Mouse (Mus musculus): ENCODE results near the gene Cryab.

Cryab gene

GRCm38 (mm10) chr9:50742744-50743143, 8.4 kb upstream of the Cryab start:
- in situ Hi-C loops (cut with MboI) = no loop called here

DNA sequence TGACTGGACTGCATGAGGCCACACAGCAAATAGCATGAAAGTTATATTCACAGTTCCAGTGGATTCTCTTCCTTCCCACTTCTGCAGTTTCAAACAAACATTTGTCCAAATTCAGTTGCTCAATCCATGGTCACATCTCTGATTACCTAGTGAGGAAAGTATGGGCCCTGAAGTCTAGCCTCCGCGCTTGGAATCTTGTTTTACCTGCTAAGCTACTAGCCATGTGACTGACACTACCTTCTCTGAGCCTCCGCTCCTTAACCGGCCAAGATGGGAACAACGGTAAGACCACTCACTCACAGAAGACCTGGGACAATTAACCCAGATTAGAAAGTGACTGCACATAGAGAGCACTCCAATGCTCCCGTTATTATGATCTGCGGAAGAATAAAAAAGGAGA, 5.3 kb upstream of the Cryab start:
- in situ Hi-C loops (cut with MboI) = no loop called here

DNA sequence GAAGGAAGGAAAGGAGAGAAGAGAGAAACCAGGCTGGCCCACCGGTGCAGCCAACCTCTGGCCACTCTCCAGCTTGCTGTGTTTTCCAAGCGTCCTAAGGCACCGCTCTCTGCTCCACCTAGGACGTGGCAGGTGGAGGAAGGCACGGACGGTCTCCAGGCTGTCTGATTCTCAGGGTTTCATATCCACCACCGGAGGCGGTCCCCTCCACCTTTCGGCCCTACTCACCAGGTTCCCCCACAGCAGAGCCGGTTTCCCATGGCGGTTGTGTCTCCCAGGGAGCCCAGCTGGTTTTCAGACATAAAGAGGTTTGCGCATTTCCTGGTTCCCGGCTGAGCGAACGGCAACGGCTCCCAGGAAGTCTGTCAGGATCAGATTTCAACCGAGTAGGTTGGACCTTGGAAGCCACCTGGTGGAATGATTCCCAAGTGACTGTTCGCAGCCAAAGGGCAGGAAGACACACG, 4.9 kb upstream of the Cryab start, which contains the start of gene 2310030G06Rik:
Gene 2310030G06Rik (minus strand): TSS at position 323 of the 464 bp plus-strand sequence.
- in situ Hi-C loops (cut with MboI) = no loop called here

- in situ Hi-C loops (cut with MboI) = no loop called here
These were observed 419 bp upstream of the Cryab start for GRCm38 (mm10) chr9:50750706-50751105.

- in situ Hi-C loops (cut with MboI) = no loop called here
These were observed 1.0 kb downstream of the Cryab start, which contains the start of gene Hspb2 for GRCm38 (mm10) chr9:50752054-50752602. Hspb2 (minus strand) TSS chr9:50752354.

DNA sequence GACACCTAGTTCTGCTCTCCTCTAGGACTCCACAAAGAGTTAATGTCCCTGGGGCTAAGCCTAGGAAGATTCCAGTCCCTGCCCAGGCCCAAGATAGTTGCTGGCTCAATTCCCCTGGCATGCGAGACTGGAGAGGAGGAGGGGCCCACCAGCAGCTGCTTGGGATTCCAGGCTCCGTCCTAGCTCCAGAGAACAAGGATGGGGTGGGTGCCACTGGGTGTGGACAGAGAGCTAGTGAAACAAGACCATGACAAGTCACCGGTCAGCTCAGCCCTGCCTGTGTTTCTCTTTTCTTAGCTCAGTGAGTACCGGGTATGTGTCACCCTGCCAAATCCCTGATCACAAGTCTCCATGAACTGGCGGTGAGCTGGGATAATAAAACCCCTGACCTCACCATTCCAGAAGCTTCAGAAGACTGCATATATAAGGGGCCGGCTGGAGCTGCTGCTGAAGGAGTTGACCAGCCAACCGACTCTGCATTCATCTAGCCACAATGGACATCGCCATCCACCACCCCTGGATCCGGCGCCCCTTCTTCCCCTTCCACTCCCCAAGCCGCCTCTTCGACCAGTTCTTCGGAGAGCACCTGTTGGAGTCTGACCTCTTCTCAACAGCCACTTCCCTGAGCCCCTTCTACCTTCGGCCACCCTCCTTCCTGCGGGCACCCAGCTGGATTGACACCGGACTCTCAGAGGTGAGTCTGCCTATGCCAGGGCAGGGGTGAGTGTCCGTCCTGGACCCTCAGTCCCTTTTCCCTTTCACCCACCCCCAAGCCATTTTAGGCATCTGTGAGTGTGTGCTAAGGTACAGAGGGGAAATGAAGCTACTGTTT, 1.9 kb downstream of the Cryab start:
- in situ Hi-C loops (cut with MboI) = no loop called here

GRCm38 (mm10) chr9:50753947-50754346, 2.8 kb downstream of the Cryab start:
- in situ Hi-C loops (cut with MboI) = no loop called here

- in situ Hi-C loops (cut with MboI) = no loop called here
These were observed 5.6 kb downstream of the Cryab start for GRCm38 (mm10) chr9:50756711-50757110.

DNA sequence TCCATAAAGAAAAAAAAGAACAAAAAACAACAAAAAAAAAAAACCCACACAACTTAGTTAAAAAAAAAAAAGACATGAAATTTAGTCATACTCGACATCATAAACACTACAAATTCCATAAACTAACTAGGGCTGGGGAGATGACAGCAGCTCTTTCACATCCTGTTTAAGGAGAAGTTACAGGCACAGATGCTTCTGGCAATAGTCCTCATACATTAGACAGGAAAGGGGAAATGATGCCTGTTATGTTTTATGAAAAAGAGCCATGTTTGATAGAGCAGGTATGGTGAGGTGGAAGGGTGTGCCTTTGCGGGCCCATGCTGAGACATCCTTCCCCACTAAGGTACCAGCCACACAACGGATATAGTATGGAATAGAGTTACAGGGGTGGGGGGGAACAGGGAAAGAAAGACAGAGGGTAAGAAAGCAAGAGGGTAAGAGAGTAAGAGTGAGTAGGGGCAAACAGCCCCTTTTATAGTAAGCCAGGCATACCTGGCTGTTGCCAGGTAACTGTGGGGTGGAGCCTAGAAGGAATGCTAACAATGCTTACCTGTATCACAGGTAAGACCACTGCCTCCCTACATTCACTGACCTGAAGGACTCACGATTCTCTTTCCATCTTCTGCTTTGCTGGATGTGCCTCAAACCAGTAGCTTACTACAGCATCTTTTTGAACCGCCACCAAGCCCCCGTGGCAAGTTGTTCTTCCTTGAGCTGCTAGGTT, 10.6 kb downstream of the Cryab start:
- in situ Hi-C loops (cut with MboI) = no loop called here

DNA sequence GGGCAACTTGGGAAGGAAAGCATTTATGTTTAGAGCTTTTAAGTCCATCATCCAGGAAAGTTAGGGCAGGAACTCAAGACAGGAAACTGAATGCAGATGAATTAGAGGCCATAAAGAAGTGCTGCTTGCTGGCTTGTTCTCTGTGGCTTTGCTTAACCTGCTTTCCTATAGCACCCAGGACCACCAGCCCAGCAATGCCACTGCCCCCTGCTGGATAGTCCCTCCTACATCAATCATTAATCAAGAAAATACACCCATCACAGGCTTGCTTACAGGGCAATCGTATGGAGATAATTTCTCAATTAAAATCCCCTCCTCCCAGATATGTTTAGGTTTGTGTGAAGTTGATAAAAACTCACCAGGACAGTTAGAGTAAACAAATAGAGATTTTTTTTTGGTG, 12.2 kb downstream of the Cryab start:
- in situ Hi-C loops (cut with MboI) = no loop called here

GRCm38 (mm10) chr9:50767531-50768106, 16.5 kb downstream of the Cryab start:
- in situ Hi-C loops (cut with MboI) = no loop called here

GRCm38 (mm10) chr9:50768107-50769002, 17.2 kb downstream of the Cryab start, which contains the start of gene Fdxacb1:
Fdxacb1 (plus strand) TSS chr9:50768236.
- in situ Hi-C loops (cut with MboI) = no loop called here

DNA sequence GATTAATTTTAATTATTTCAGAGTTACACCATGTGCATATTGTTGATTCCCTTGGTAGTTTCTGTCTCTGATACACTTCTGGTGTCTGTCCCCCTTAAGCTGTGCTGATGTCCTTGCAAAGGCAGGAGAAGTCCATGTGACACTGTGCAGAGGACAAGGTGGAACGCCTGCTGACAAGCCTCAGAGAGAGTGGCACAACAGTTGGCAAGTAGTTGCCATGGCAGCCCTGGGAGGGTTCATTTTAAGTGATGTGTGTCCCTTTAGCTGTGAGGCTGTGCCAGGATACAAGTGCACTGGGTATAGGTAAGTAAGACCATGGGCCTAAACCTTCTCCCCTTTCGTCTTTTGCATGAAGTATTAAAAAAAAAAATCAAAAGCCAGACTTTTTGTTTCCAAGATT, 18.9 kb downstream of the Cryab start:
- in situ Hi-C loops (cut with MboI) = no loop called here

DNA sequence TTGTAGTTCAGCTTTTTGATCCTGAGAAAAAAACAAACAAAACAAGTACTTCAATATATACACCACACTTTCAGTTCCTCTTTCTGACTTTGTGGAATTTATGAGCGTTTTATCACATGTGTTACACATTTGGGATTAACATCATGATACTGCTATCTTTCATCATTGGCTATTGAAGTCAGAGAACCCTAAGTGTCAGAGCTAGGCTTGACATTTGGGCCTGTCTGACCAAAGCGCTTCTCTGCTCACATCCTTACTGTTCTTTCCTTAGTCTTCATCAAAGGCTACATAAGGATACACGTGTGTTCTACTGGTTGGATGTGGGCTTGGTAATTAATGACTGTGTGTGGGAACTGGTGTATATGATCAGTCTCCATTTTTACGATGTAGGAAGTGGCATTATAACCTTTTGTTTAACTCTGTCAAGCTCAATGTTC, 22.9 kb downstream of the Cryab start:
- in situ Hi-C loops (cut with MboI) = no loop called here

DNA sequence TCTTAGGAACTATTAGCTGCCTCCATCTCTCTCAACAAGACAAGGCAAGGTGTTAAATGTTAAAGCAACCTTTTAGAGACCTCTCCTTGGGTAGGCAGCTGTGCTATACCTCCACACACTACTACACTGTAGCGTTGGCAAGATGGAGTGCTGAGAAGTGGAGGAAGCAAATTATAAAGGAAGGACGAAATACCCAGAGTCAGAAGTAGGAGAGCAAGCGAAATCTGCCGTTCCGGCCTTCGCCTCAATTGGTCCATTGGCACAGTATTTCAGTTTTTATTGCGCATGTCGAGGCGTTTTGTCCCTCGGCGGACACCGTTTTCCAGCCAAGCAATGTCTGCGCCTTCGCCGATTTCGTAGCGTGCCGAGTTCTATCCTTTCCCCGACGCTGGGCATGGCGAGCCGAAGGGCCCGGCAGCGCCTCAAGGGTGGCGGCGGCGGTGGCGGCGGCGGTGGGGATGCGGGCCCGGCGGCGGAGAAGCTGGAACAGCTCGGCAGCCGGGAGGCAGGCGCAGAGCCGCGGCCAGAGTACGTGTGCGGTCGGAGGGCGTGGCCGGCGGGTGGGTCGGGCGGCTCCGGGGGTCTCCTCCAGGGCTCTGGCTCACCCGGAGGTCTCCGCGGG, 24.0 kb downstream of the Cryab start, which contains the start of the genes Alg9 and 1110032A03Rik:
Gene Alg9 (plus strand): TSS at position 29 of the 622 bp plus-strand sequence.
Gene 1110032A03Rik (minus strand): TSS at position 530 of the 622 bp plus-strand sequence.
- in situ Hi-C loops (cut with MboI) = no loop called here

DNA sequence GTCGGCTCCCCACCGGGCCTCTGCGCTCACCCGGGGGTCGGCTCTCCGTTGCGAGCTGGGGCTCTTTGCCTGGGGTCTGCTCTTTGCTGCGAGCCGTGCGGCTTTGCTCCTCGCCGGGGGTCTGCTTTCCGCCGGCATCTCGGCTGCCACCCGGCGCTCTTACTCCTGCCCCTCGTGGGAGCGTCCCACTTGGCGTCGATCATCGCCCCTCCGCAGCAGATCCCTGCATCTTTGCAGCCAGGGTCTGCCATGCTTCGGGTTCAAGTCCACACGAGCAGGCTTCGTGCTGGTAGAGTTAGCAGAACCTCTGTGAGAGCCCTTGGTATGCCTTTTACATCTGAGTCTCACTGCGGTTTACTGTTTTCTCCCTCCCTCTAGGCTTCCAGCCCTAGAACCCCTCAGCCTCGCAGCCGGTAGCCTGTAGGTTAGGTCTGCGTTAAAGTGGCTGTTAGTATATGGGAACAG, 24.6 kb downstream of the Cryab start:
- in situ Hi-C loops (cut with MboI) = no loop called here

GRCm38 (mm10) chr9:50776162-50776760, 25.1 kb downstream of the Cryab start:
- in situ Hi-C loops (cut with MboI) = no loop called here

- in situ Hi-C loops (cut with MboI) = no loop called here
These were observed 31.0 kb downstream of the Cryab start for GRCm38 (mm10) chr9:50782155-50782554.

- in situ Hi-C loops (cut with MboI) = no loop called here
These were observed 44.1 kb downstream of the Cryab start for GRCm38 (mm10) chr9:50795266-50795665.

GRCm38 (mm10) chr9:50796776-50797175, 45.7 kb downstream of the Cryab start:
- in situ Hi-C loops (cut with MboI) = no loop called here
